Mouse (Mus musculus): ENCODE measurements at regions not wholly inside any gene's neighbourhood (a gene's known extent, or its start where the extent isn't known, plus 50 kb on each side); places are given as distances from the start of the nearest gene placed in this dataset.

DNA sequence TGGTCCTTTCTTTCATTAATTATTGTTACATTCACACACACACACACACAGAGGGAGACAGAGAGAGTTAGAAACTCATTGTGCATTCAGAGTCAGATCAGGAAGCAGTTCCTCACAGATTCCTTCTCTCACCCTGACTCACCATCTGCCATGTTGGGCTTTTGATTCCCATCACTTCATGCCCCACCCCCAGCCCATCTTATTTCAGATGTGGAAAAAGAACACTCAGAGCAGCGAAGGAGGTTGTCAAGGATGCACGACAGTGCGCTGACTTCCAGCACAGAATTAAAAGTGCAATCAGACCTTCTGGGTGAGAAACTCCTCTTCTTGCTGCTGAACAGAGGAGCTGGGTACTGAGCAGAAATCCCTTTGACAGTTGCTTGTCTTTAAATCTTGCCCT is 438.8 kb upstream of the Kdm8 start:
- DNase-seq (ENCODE audit: extremely low spot score, low read depth, low spot score) = no peak

GRCm38 (mm10) chr7:125019259-125019658 is 425.2 kb upstream of the Kdm8 start:
- DNase-seq (ENCODE audit: extremely low spot score, low read depth, low spot score) = no peak

GRCm38 (mm10) chr7:125024944-125025343 is 419.5 kb upstream of the Kdm8 start:
- DNase-seq (ENCODE audit: extremely low spot score, low read depth, low spot score) = no peak

- no peak for DNase-seq (ENCODE audit: extremely low spot score, low read depth, low spot score)
These were observed 410.7 kb upstream of the Kdm8 start for GRCm38 (mm10) chr7:125033778-125034177.

GRCm38 (mm10) chr7:125034196-125034595 is 410.3 kb upstream of the Kdm8 start:
- DNase-seq (ENCODE audit: extremely low spot score, low read depth, low spot score) = no peak

DNA sequence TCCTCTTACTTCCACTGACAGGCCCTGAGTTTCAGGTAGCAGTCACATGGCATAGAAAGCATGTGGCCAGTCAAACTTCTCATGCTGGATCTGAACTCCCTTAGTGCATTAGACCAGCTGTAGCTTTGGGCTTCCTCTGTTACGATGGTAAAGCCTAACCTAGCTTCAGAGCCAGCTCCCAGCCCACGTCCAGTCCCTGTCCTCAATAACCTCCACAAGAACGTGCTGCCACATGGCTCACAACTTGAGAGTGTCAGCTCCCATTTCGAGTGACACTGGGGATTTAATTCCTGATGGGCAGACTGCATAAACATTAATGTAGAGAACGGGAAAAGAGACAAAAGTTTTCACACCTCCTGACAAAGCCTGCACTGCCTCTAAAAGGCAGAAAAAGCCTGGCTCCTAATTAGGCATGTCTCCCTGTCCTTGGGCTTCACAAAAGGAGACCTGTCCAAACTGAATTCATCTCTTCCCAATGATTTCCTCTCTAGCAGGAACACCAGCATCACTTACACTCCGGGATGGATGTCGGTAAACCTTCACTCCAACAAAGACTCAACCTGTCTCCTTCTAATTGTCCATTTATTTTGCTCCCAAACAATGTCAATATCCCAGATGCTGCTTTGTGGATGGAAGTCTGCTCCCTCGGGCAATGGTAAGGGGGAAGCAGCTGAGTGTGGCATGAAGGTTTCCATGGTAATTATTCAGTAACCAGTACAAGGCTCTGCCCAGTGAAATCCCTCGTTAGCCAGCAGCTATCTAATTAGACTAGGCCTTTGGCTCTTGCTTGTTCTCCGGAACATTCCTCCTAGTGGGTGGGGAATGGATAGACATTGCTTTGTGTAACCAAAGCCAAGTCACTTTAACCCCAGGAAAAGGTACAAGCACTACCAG is 408.1 kb upstream of the Kdm8 start:
- DNase-seq (ENCODE audit: extremely low spot score, low read depth, low spot score) = no peak

DNA sequence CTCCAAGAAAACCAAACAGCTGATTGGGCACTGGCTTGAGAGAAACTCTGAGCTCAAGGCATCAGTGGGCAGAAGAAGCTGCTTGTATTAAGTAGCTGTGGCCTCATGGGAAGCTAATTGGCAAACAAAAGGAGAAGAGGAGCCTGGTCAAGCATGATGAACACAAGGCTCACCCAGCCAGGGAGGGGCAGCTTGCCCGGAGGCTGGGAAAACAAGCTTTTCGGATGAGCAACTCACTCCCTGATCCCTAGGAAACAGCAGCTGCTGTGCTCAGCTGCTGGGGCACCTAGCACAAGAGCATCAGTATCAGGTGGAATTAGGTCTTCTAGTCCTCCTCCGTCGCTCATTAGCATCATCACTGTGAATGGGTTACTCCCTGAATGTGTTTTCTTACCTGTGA is 405.6 kb upstream of the Kdm8 start:
- no peak for DNase-seq (ENCODE audit: extremely low spot score, low read depth, low spot score)

DNA sequence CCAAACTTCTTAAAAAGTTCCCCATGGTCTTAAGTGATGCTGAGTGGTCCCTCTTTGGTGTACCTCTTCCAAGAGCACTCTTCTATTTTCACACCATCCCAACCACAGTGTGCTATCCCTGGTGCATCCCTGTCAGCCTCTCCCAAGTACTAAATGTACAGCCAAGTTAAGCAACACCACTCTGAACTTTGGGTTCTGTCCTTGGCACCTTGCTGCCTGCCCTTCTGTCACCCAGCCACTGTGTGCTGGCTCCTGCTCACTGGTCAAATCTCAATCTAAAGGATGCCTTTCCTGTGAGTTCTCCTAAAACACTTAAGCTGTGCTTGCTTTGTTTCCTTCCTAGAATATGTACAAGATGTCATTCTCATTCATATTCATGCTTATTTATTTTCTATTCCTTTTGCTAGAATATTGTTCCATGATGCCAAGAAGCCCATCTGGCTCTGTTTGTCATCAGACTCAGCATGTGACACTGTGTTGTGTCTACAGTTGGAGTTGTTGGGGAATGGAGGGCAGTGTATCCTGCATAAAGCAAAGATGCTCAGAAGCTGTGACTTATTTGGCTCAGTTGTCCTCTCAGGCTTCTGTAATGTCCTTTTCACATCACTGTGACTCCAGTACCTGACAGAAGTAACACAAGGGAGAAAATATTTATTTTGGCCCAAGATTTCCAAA is 388.4 kb upstream of the Kdm8 start:
- no peak for DNase-seq (ENCODE audit: extremely low spot score, low read depth, low spot score)

GRCm38 (mm10) chr7:125102464-125102863 is 342.0 kb upstream of the Kdm8 start:
- no peak for DNase-seq (ENCODE audit: extremely low spot score, low read depth, low spot score)

- DNase-seq (ENCODE audit: extremely low spot score, low read depth, low spot score) = no peak
These were observed 340.5 kb upstream of the Kdm8 start for GRCm38 (mm10) chr7:125104011-125104410.

DNA sequence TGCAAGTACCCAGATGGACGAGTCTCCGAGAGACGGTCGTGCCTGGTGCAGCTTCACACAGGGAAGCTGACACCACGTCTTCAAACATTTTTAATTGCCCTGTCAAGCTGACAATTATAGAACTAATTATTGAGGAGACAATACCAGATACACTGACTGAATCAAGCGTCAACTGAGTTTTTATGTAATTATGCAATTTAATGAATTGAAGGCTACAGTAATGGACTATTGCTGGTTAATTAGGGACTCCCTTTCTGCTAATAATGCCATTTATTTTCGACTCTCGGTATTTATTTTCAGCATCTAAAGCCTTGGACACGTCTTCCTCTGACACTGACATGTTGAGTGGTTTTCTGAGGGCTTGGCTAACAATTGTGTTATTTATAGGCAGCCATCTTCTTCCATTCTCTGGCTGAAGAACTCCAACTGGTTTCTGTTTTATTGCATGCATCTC is 331.6 kb upstream of the Kdm8 start:
- DNase-seq (ENCODE audit: extremely low spot score, low read depth, low spot score) = no peak

- no peak for DNase-seq (ENCODE audit: extremely low spot score, low read depth, low spot score)
These were observed 329.0 kb upstream of the Kdm8 start for GRCm38 (mm10) chr7:125115322-125115996.

- no peak for DNase-seq (ENCODE audit: extremely low spot score, low read depth, low spot score)
These were observed 327.3 kb upstream of the Kdm8 start for GRCm38 (mm10) chr7:125117173-125117572.

- no peak for DNase-seq (ENCODE audit: extremely low spot score, low read depth, low spot score)
These were observed 315.3 kb upstream of the Kdm8 start for GRCm38 (mm10) chr7:125129187-125129586.

- DNase-seq (ENCODE audit: extremely low spot score, low read depth, low spot score) = no peak
These were observed 312.5 kb upstream of the Kdm8 start for GRCm38 (mm10) chr7:125131968-125132367.

DNA sequence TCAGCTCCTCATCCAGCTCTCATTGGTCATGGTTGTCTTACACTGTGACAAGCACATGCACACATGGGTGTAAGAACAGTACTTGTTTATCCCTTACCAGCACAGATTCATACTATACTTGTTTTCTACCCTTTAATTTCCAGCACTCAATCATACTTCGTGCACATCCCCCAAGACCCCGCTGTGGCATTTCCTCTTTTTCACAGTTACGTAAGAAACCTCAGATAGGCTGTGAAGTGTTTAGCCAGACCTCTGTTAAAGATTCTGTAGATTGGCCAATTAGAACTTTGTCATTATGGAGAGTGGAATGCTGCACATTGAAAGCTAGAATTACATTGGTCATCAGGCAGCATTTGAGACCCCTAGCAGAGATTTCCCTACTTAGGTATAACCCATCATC is 305.9 kb upstream of the Kdm8 start:
- no peak for DNase-seq (ENCODE audit: extremely low spot score, low read depth, low spot score)

DNA sequence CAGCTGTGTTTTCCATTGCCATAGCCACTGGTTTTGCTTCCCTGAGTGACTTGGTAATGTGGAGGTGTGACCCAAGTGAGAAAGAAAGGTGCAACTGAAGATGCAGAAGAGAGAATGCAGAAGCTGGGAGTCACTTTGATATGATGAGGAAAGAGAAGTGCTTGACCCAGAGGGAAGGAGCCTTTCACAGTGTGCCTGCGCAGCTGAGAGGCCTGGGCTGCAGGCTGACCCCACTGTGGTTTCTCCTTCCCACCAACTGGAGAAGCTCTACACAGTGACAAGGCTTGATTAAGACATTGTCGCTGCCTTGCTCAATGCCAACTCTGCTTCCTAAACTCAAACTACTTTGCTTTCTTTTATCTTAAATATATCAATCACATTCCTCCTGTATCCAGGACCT is 305.3 kb upstream of the Kdm8 start:
- DNase-seq (ENCODE audit: extremely low spot score, low read depth, low spot score) = no peak

GRCm38 (mm10) chr7:125140854-125141253 is 303.6 kb upstream of the Kdm8 start:
- no peak for DNase-seq (ENCODE audit: extremely low spot score, low read depth, low spot score)

- DNase-seq (ENCODE audit: extremely low spot score, low read depth, low spot score) = no peak
These were observed 302.6 kb upstream of the Kdm8 start for GRCm38 (mm10) chr7:125141864-125142263.

- DNase-seq (ENCODE audit: extremely low spot score, low read depth, low spot score) = no peak
These were observed 298.5 kb upstream of the Kdm8 start for GRCm38 (mm10) chr7:125146025-125146424.

GRCm38 (mm10) chr7:125149151-125149550 is 295.3 kb upstream of the Kdm8 start:
- no peak for DNase-seq (ENCODE audit: extremely low spot score, low read depth, low spot score)

DNA sequence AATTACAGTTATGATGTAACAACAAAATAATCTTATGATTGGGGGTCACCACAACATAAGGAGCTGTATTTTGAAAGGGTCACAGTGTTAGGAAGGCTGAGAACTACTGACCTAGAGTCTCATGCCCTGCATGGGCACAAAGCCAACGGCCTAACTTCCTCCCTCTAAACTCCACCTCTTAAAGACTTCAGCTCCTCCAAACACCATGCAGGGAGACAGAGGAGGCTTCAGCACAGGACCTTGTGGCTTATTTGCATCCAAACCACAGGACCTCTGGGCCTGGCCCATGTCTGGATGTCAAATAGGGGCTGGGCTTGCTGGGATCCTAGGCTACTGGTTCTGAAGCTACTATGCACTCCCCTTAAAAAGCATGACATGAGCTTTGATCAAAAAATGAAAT is 294.7 kb upstream of the Kdm8 start:
- DNase-seq (ENCODE audit: extremely low spot score, low read depth, low spot score) = no peak
